Mouse (Mus musculus) ES-E14 (cell line): ENCODE results near the gene Ncl. TPM values are rescaled to one million over a fixed set of nuclear protein-coding genes. Genes with fewer than 3 reads are reported as not detected.
A peak's percentile ranks its signal among the peaks of the same experiment; 100 is the strongest.

Source experiments
- DNase-seq: peaks from one replicate; pipeline ENCODE4 v3.0.0-alpha.2; 2013; ENCODE audit warnings: low read depth, low spot score
- H3K27ac ChIP-seq: 2 replicates; pipeline ENCODE4 v1.5.1; 2012; ENCODE audit warnings: low read depth, mild to moderate bottlenecking, low read length, moderate library complexity, mixed read lengths; ENCODE audit not compliant: poor library complexity, insufficient read depth, severe bottlenecking
- H3K36me3 ChIP-seq: 2 replicates; pipeline ENCODE4 v1.6.1; 2012; ENCODE audit warnings: mild to moderate bottlenecking, low read length, moderate library complexity, mixed read lengths; ENCODE audit not compliant: control insufficient read depth, poor library complexity, insufficient read depth, severe bottlenecking
- H3K4me1 ChIP-seq, 2 experiments: fragments of 150-350 bp in 1 of 2; sonication (generic) in 1 of 2; 2 replicates each; pipeline ENCODE4 v1.6.1; 2012; ENCODE audit warnings: low read length in 2 of 2, mild to moderate bottlenecking in 1 of 2, mixed read lengths in 1 of 2; ENCODE audit not compliant: control insufficient read depth in 2 of 2, insufficient read depth in 2 of 2, poor library complexity in 1 of 2
- H3K4me3 ChIP-seq, 2 experiments: fragments of 150-350 bp in 1 of 2; sonication (generic) in 1 of 2; 2 replicates each; pipeline ENCODE4 v1.5.1; 2012; ENCODE audit warnings: low read length in 2 of 2, low read depth in 1 of 2, mild to moderate bottlenecking in 1 of 2, mixed read lengths in 1 of 2; ENCODE audit not compliant: insufficient read depth in 1 of 2, poor library complexity in 1 of 2, severe bottlenecking in 1 of 2
- H3K9ac ChIP-seq: 2 replicates; pipeline ENCODE4 v1.6.1; 2012; ENCODE audit warnings: low read depth, mild to moderate bottlenecking, low read length, mixed read lengths; ENCODE audit not compliant: poor library complexity, insufficient read depth, severe bottlenecking
- H3K9me3 ChIP-seq: fragments of 150-350 bp; sonication (generic); 2 replicates; pipeline ENCODE4 v1.6.1; 2012; ENCODE audit warnings: low read depth, mild to moderate bottlenecking, low read length; ENCODE audit not compliant: control insufficient read depth, insufficient read depth
- CHD2 ChIP-seq: IDR thresholded peaks from 2 replicates; pipeline ENCODE4 v1.6.1; 2014; ENCODE audit warnings: mild to moderate bottlenecking, low read depth, low read length, inconsistent platforms
- HCFC1 ChIP-seq: IDR thresholded peaks from 2 replicates; pipeline ENCODE4 v1.6.1; 2012; ENCODE audit warnings: low read length, inconsistent platforms, borderline replicate concordance; ENCODE audit not compliant: insufficient read depth
- MAFK ChIP-seq: IDR thresholded peaks from 2 replicates; pipeline ENCODE4 v1.6.1; 2014; ENCODE audit warnings: mild to moderate bottlenecking, low read depth, low read length, inconsistent platforms; ENCODE audit not compliant: insufficient read depth
- ZC3H11A ChIP-seq: IDR thresholded peaks from 2 replicates; pipeline ENCODE4 v1.6.1; 2012; ENCODE audit warnings: low read depth, mild to moderate bottlenecking, inconsistent platforms, low read length, borderline replicate concordance
- ZNF384 ChIP-seq: IDR thresholded peaks from 2 replicates; pipeline ENCODE4 v1.6.1; 2012; ENCODE audit warnings: low read depth, low read length, inconsistent platforms
- in situ Hi-C, 2 experiments: fragments of 600-800 bp; cut with MboI; formaldehyde crosslinking; loops; one replicate each; pipeline ENCODE4 v1.15.1; 2025; ENCODE audit warnings: low sequenced_read_pairs in 2 of 2, inconsistent platforms in 1 of 2; ENCODE audit not compliant: unreplicated experiment in 2 of 2
- total RNA-seq: library from RNA; depleted of rRNA; stranded (reverse); fragments of 300-350 nt; gene quantifications from 2 replicates; pipeline ENCODE4 v1.2.3, GENCODE M21; 2012

Ncl gene
- total RNA-seq, 1 experiment, result 529 TPM

DNA sequence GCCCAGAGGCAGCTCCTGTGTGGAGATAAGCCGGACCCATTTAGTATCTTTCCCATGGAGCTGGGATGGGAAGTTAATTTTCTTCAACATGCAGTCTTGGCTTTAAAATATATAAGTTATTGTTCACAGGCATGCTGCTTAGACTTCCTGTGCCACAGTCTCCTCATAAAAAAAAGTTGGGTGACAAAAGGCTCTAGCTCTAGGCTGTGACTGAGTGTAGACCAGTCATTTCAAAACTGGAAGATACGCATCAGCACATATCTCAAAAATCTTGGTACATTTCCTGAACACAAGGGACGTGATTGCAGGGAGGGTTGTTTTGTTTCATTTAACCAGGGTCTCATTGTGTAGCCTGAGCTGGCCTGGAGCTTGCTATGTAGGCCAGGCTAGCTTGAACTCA lies 35.0 kb upstream of the Ncl start:
- TF ChIP-seq MAFK (no peak), HCFC1 (no peak), CHD2 (no peak), ZC3H11A (no peak), ZNF384 (no peak)
- DNase-seq, result no peak
- in situ Hi-C loops, result no loop called here
- Histone ChIP-seq H3K9ac (no peak overlapping the region), H3K4me1 (peaks cover 0 to 9% of the 10 kb centered on the region in 2 experiments; a peak in 2 of 4 replicates), H3K36me3 (no peaks in the 10 kb centered on the region), H3K9me3 (no peaks in the 10 kb centered on the region), H3K4me3 (no peak overlapping the region), H3K27ac (no peak overlapping the region)

DNA sequence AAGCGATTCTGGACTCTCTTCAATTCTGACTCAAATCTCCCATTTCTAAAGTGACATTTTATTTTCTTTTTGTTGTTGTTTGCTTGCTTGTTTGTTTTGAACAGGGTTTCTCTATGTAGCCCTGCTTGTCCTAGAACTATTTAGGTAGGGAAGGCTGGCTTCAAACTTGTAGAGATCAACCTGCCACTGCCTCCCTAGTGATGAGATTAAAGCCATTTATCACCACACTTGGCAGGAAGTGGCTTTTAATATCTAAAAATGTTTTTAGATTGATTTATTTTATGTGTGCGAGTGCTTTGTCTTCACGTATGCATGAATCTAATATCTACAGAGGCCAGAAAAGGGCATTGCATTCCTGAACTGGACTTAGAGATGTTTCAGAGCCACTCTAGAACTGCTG lies 34.0 kb upstream of the Ncl start:
- H3K9me3 ChIP-seq, result no peaks in the 10 kb centered on the region
- H3K36me3 ChIP-seq, result no peaks in the 10 kb centered on the region
- H3K4me1 ChIP-seq, result peaks cover 0 to 9% of the 10 kb centered on the region in 2 experiments; a peak in 2 of 4 replicates
- H3K9ac ChIP-seq, result no peak overlapping the region
- no peak for DNase-seq
- TF ChIP-seq HCFC1 (no peak), ZC3H11A (no peak), ZNF384 (no peak), MAFK (no peak), CHD2 (no peak)
- H3K27ac ChIP-seq, result no peak overlapping the region
- in situ Hi-C loops, result no loop called here
- H3K4me3 ChIP-seq, result no peak overlapping the region

GRCm38 (mm10) chr1:86391425-86391824 lies 32.2 kb upstream of the Ncl start:
- in situ Hi-C loops, result no loop called here
- Histone ChIP-seq H3K4me1 (peaks cover 0 to 9% of the 10 kb centered on the region in 2 experiments; a peak in 2 of 4 replicates), H3K4me3 (no peak overlapping the region)

GRCm38 (mm10) chr1:86389230-86389629 lies 30.0 kb upstream of the Ncl start:
- peaks cover 0 to 9% of the 10 kb centered on the region in 2 experiments; a peak in 2 of 4 replicates for H3K4me1 ChIP-seq
- H3K9ac ChIP-seq, result no peak overlapping the region
- TF ChIP-seq HCFC1, result no peak
- no peak for TF ChIP-seq ZC3H11A
- no peak for TF ChIP-seq ZNF384
- TF ChIP-seq MAFK, result no peak
- no peak for TF ChIP-seq CHD2
- peak; percentile 76 for DNase-seq
- no peaks in the 10 kb centered on the region for H3K36me3 ChIP-seq
- no peaks in the 10 kb centered on the region for H3K9me3 ChIP-seq
- H3K27ac ChIP-seq, result no peak overlapping the region
- in situ Hi-C loops, result no loop called here
- H3K4me3 ChIP-seq, result no peak overlapping the region

More at GRCm38 (mm10) chr1:86391425-86391824, 32.2 kb upstream of the Ncl start:
- Histone ChIP-seq H3K36me3 (no peaks in the 10 kb centered on the region), H3K9me3 (no peaks in the 10 kb centered on the region), H3K27ac (no peak overlapping the region), H3K9ac (no peak overlapping the region)
- DNase-seq, result no peak
- TF ChIP-seq ZC3H11A (no peak), MAFK (no peak)

- H3K4me3 ChIP-seq, result peak overlapping the region; percentile 44 to 66; a peak in 3 of 4 replicates
Observed at GRCm38 (mm10) chr1:86381027-86381426, 21.8 kb upstream of the Ncl start.

More at GRCm38 (mm10) chr1:86381027-86381426, 21.8 kb upstream of the Ncl start:
- no peaks in the 10 kb centered on the region for H3K9me3 ChIP-seq
- TF ChIP-seq ZNF384 (no peak), MAFK (no peak), HCFC1 (no peak), CHD2 (no peak), ZC3H11A (no peak)
- no peak overlapping the region for H3K27ac ChIP-seq
- H3K4me1 ChIP-seq, result peaks cover 0 to 4% of the 10 kb centered on the region in 2 experiments; a peak in 2 of 4 replicates
- no peak overlapping the region; the same call in 1 of the 2 replicates for H3K9ac ChIP-seq
- H3K36me3 ChIP-seq, result no peaks in the 10 kb centered on the region
- peak; percentile 78 for DNase-seq
- in situ Hi-C loops, result no loop called here
